Mouse (Mus musculus) ZHBTc4 (cell line): ENCODE measurements around the gene Tmem235.
A peak's percentile ranks its signal among the peaks of the same experiment; 100 is the strongest.

Source experiments
- DNase-seq: peaks from one replicate; pipeline ENCODE4 v3.0.0-alpha.2; 2011; ENCODE audit warnings: low read depth, low spot score

Tmem235 gene

GRCm38 (mm10) chr11:117890519-117891282 is 30.1 kb downstream of the Tmem235 start:
- no peak for DNase-seq

GRCm38 (mm10) chr11:117891581-117892175 is 31.1 kb downstream of the Tmem235 start:
- DNase-seq, result no peak

GRCm38 (mm10) chr11:117892199-117892598 is 31.6 kb downstream of the Tmem235 start:
- DNase-seq, result peak; percentile 88

- DNase-seq, result no peak
Observed at GRCm38 (mm10) chr11:117894676-117895075, 34.1 kb downstream of the Tmem235 start.

- no peak for DNase-seq
Observed at GRCm38 (mm10) chr11:117896533-117896932, 36.0 kb downstream of the Tmem235 start.

GRCm38 (mm10) chr11:117902282-117902681 is 41.7 kb downstream of the Tmem235 start:
- no peak for DNase-seq

GRCm38 (mm10) chr11:117904442-117904841 is 43.9 kb downstream of the Tmem235 start:
- DNase-seq, result no peak

GRCm38 (mm10) chr11:117909337-117909736 is 48.8 kb downstream of the Tmem235 start:
- no peak for DNase-seq

GRCm38 (mm10) chr11:117912684-117913352 is 52.3 kb downstream of the Tmem235 start:
- peak; percentile 95 for DNase-seq

- no peak for DNase-seq
Observed at GRCm38 (mm10) chr11:117914531-117914930, 54.0 kb downstream of the Tmem235 start.
